Mouse (Mus musculus) lung, embryonic 14.5 days (tissue): Measurements from ENCODE around the gene Birc2. TPM values are rescaled to one million over a fixed set of nuclear protein-coding genes. Genes with fewer than 3 reads are reported as not detected.
"Not testable (repeated sequence)": the region's sequence is repeated elsewhere in the genome, so short reads cannot be mapped to it uniquely, and the experiment has no call there.

Source experiments
- ATAC-seq: fragments of 200-750 bp; cut with Nextera tagmentation; 2 replicates; pipeline ENCODE4 v1.8.0; 2017; ENCODE audit warnings: mild to moderate bottlenecking, moderate TSS enrichment, moderate library complexity; ENCODE audit not compliant: insufficient read depth
- DNase-seq: peaks from one replicate; pipeline ENCODE4 v3.0.0-alpha.2; 2015
- H3K27ac ChIP-seq: fragments of 300-500 bp; sonication (generic); 2 replicates; pipeline ENCODE4 v1.5.1; 2014; ENCODE audit warnings: low read depth, mild to moderate bottlenecking, moderate library complexity
- H3K27me3 ChIP-seq: fragments of 300-500 bp; sonication (generic); 2 replicates; pipeline ENCODE4 v1.6.1; 2014; ENCODE audit warnings: low read length, control low read depth; ENCODE audit not compliant: insufficient read depth
- H3K36me3 ChIP-seq: fragments of 300-500 bp; sonication (generic); 2 replicates; pipeline ENCODE4 v1.6.1; 2014; ENCODE audit warnings: control low read depth; ENCODE audit not compliant: insufficient read depth
- H3K4me1 ChIP-seq: fragments of 300-500 bp; sonication (generic); 2 replicates; pipeline ENCODE4 v1.6.1; 2014; ENCODE audit warnings: antibody characterized with exemption, control low read depth; ENCODE audit not compliant: insufficient read depth
- H3K4me2 ChIP-seq: fragments of 300-500 bp; sonication (generic); 2 replicates; pipeline ENCODE4 v1.6.1; 2014; ENCODE audit warnings: mild to moderate bottlenecking
- H3K4me3 ChIP-seq: fragments of 300-500 bp; sonication (generic); 2 replicates; pipeline ENCODE4 v1.5.1; 2014; ENCODE audit warnings: low read depth, low read length
- H3K9ac ChIP-seq: fragments of 300-500 bp; sonication (generic); 2 replicates; pipeline ENCODE4 v1.6.1; 2014
- H3K9me3 ChIP-seq: fragments of 300-500 bp; sonication (generic); 2 replicates; pipeline ENCODE4 v1.6.1; 2016; ENCODE audit warnings: low read depth, low read length, control low read depth
- CTCF ChIP-seq: IDR thresholded peaks from 2 replicates; pipeline ENCODE4 v1.5.1; 2016; ENCODE audit warnings: antibody characterized with exemption, low read depth
- WGBS: fragments of 180-500 bp; shearing (Covaris S2); extraction: QIAGEN DNeasy Blood & Tissue Kit; methylation state at CpG from one replicate; pipeline ENCODE4 v1.1.7; 2014; 5-methylcytosine and 5-hydroxymethylcytosine counted together
- polyA plus RNA-seq: library from polyadenylated mRNA; unstranded; fragments of >200 nt; fragmentation: Nextera tagmentation; extraction: Ambion mirVana; gene quantifications from 2 replicates; pipeline ENCODE4 v1.2.1, GENCODE M21; 2014

The Birc2 gene
- polyA plus RNA-seq, 1 experiment from 2014 or later, result 36.2 TPM

DNA sequence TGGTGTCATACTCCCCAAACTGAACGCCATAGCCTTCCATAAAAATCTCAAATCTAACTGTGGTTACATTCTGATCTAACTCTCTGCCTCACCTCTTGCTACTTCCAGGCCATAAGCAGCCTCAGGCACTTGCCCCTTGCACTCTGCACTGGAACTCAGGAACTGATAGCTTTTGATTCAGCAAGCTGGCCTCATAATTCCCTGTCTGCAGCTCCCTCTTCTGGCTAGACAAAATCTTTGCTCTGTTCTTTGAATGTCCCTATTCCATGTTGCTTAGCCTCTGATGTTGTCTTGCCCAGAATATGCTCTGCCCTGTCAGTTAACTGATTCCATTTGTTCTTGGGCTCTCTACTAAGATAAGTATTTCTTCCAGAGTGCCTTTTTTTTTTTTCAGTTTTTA lies 18.5 kb upstream of the Birc2 start:
- Histone ChIP-seq H3K9ac (no peak overlapping the region), H3K4me2 (no peak overlapping the region), H3K4me1 (no peaks in the 10 kb centered on the region), H3K27ac (no peak overlapping the region), H3K36me3 (no peaks in the 10 kb centered on the region), H3K4me3 (no peak overlapping the region), H3K9me3 (no peaks in the 10 kb centered on the region), H3K27me3 (no peaks in the 10 kb centered on the region)
- DNase-seq (peak; percentile 75), ATAC-seq (peak; percentile 41; the same call in 1 of the 2 replicates)
- TF ChIP-seq CTCF, result peak; percentile 66
- 39% methylated on average over 1 of the region's 1 CpGs for WGBS

DNA sequence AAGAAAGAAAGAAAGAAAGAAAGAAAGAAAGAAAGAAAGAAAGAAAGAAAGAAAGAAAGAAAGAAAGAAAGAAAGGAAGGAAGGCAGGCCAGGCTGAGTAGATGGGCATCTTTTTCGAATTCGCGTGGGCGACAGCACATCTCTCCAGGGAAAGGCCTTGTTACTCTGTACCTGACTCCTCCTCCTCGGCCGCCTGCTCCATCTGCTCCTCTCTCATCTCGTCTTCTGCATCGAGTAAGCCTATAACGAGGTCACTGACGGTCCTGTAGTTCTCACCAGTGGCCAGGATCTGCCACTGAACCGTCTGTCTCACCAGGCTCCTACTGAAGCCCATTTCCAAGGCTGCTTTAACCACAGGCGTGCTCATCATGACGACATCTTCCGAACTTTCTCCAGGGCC lies 17.3 kb upstream of the Birc2 start:
- not testable (repeated sequence) for H3K4me2 ChIP-seq, H3K9me3 ChIP-seq, ATAC-seq, H3K36me3 ChIP-seq, H3K27ac ChIP-seq, H3K4me3 ChIP-seq, H3K9ac ChIP-seq, H3K4me1 ChIP-seq, H3K27me3 ChIP-seq, DNase-seq
- 74% methylated on average over 14 of the region's 14 CpGs for WGBS

- no peak for DNase-seq
- Histone ChIP-seq H3K4me2 (no peak overlapping the region), H3K9ac (no peak overlapping the region), H3K27me3 (no peaks in the 10 kb centered on the region), H3K4me1 (no peaks in the 10 kb centered on the region), H3K27ac (no peak overlapping the region), H3K36me3 (no peaks in the 10 kb centered on the region), H3K9me3 (no peaks in the 10 kb centered on the region), H3K4me3 (no peak overlapping the region)
- no peak for TF ChIP-seq CTCF
- ATAC-seq, result no peak
- 66% methylated on average over 4 of the region's 4 CpGs for WGBS
Measured at GRCm38 (mm10) chr9:7852346-7853230, 15.7 kb upstream of the Birc2 start.

GRCm38 (mm10) chr9:7851841-7852240 lies 15.0 kb upstream of the Birc2 start:
- Histone ChIP-seq H3K36me3 (no peaks in the 10 kb centered on the region), H3K9me3 (no peaks in the 10 kb centered on the region), H3K4me3 (no peak overlapping the region), H3K4me2 (no peak overlapping the region), H3K4me1 (no peaks in the 10 kb centered on the region), H3K27ac (no peak overlapping the region), H3K27me3 (no peaks in the 10 kb centered on the region), H3K9ac (no peak overlapping the region)
- WGBS, result 86% methylated on average over 8 of the region's 8 CpGs
- ATAC-seq, result no peak
- no peak for DNase-seq
- TF ChIP-seq CTCF, result no peak

- TF ChIP-seq CTCF, result no peak
- no peak for DNase-seq
- Histone ChIP-seq H3K9me3 (no peaks in the 10 kb centered on the region), H3K4me1 (no peaks in the 10 kb centered on the region), H3K4me2 (no peak overlapping the region), H3K36me3 (no peaks in the 10 kb centered on the region), H3K4me3 (no peak overlapping the region), H3K27me3 (no peaks in the 10 kb centered on the region), H3K9ac (no peak overlapping the region), H3K27ac (no peak overlapping the region)
- no peak for ATAC-seq
- 92% methylated on average over 18 of the region's 18 CpGs for whole genome bisulfite sequencing
Measured at GRCm38 (mm10) chr9:7848191-7848590, 11.3 kb upstream of the Birc2 start.

GRCm38 (mm10) chr9:7846667-7847199 lies 9.9 kb upstream of the Birc2 start:
- DNase-seq (no peak), ATAC-seq (no peak)
- Histone ChIP-seq H3K4me1 (no peaks in the 10 kb centered on the region), H3K9ac (no peak overlapping the region), H3K27ac (no peak overlapping the region), H3K4me3 (no peak overlapping the region), H3K36me3 (no peaks in the 10 kb centered on the region), H3K27me3 (no peaks in the 10 kb centered on the region), H3K4me2 (no peak overlapping the region), H3K9me3 (no peaks in the 10 kb centered on the region)
- TF ChIP-seq CTCF, result no peak
- WGBS, result 83% methylated on average over 1 of the region's 1 CpGs

DNA sequence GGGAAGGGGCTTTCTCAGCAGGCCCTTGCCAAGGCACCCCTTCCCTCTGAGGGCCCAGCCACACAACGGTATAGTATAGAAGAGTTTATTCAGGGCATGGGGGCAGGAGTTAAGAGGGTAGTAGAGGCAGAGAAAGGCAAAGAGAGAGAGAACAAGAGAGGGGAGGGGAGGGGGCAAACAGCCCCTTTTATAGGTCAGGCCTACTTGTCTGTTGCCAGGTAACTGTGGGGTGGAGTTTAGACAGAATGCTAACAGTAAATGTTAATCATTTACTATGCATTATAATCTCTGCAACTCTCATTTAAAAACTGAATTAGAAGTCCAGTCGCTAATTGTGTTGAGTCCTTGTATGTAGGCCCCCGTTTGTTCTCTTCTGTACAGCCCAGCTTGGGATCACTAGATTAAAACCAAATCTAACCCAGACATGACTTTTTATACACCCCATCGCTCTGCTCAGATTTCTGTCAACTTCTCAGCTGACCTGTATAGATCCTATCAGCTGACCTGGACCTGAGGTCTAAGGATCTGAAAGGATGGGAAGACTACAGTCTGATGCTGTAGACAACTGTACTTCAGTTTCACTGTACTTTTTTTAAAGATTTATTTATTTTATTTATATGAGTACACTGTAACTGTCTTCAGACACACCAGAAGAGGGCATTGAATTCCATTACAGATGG lies 8.5 kb upstream of the Birc2 start:
- ATAC-seq (peak; percentile 59; the same call in 1 of the 2 replicates), DNase-seq (peak; percentile 20)
- no peaks in the 10 kb centered on the region for H3K36me3 ChIP-seq
- no peak overlapping the region for H3K27ac ChIP-seq
- H3K9ac ChIP-seq, result no peak overlapping the region
- H3K4me1 ChIP-seq, result no peaks in the 10 kb centered on the region
- no peak overlapping the region for H3K4me3 ChIP-seq
- WGBS, result 61% methylated on average over 4 of the region's 4 CpGs
- no peaks in the 10 kb centered on the region for H3K9me3 ChIP-seq
- no peaks in the 10 kb centered on the region for H3K27me3 ChIP-seq
- TF ChIP-seq CTCF, result no peak
- H3K4me2 ChIP-seq, result no peak overlapping the region
